Comparison of ENCODE assay signal across 8 mouse cellular contexts in the genomic region with DNA sequence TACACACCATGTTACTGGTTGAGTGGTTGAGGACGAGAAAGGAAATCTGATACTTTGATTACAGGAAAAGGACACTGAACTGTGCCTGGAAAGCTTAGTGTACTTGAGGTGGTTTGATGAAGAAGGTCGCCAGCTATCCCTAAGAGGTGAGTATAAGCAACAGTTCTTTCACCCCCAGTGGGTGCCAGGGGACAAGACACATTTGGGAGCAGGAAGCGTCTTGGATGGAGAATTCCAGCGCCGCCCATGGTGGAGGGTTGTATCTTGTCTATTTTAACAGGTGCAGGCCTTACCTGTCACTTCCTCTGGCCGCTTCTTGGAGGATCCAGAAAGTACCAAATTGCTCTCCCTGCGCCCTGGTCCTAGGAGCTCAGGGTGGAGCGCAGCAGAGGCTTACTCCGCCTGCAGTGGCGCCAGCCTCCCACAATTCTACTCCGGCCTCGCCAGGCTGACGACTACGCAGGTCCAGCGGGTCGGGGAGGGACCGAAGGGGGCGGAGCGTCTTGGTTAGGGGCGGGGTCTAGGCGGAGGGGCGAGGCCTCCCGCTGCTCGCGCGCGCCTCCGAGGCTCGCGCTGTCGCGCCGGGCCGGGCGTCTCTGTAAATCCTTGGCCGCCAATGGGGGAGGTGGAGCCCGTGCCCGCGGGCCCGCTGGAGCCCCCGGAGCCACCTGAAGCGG. TPM values are rescaled to one million over a fixed set of nuclear protein-coding genes. Genes with fewer than 3 reads are reported as not detected.
DNase-seq lines count a peak whose midpoint lies in the region; ATAC-seq and TF ChIP-seq lines count a peak whose summit lies in the region.

A gene (plus strand): TSS at position 540 of the 677 bp plus-strand sequence.

- no peaks in the 10 kb centered on the region for H3K9me3 ChIP-seq in heart, embryonic 10.5 days
- no peaks in the 10 kb centered on the region for H3K9me3 ChIP-seq in kidney, embryonic 15.5 days (replicated peaks)

- H3K9ac ChIP-seq in kidney, embryonic 15.5 days: peak within 1 kb of the TSS; percentile 90

- ATAC-seq in kidney, embryonic 15.5 days (replicated peaks; ENCODE audit: low FRiP score): peak; percentile 99
- ATAC-seq in monocyte, adult 5-6 weeks (replicated peaks; ENCODE audit: insufficient number of reproducible peaks, low FRiP score, low TSS enrichment, poor library complexity, severe bottlenecking): peak; percentile 96

- H3K4me3 ChIP-seq in bone marrow macrophage, adult 2 months (ENCODE audit: insufficient read depth, low read length): peak within 1 kb of the TSS; percentile 87
- peak within 1 kb of the TSS; percentile 91 for H3K4me3 ChIP-seq in embryonic fibroblast, embryonic 13.5 days (ENCODE audit: insufficient read depth, low read length)
- peak within 1 kb of the TSS; percentile 98 for H3K4me3 ChIP-seq in heart, embryonic 10.5 days
- H3K4me3 ChIP-seq in kidney, embryonic 15.5 days (replicated peaks): peak within 1 kb of the TSS; percentile 92

- no peak for TF ChIP-seq CTCF in bone marrow macrophage, adult 2 months (IDR thresholded peaks at IDR 0.05; ENCODE audit: low read depth, low read length)
- TF ChIP-seq CTCF in embryonic fibroblast, embryonic 13.5 days (IDR thresholded peaks at IDR 0.05; ENCODE audit: borderline replicate concordance, insufficient read depth, low read length): 0 out of 2 replicates have a peak, but pooled peaks have one; percentile 10

- WGBS in heart, embryonic 10.5 days: under 1% methylated on average over 40 of the region's 42 CpGs
- WGBS in kidney, embryonic 15.5 days: under 1% methylated on average over 42 of the region's 42 CpGs

- 0 out of 2 replicates have a peak within 1 kb of the TSS, but pooled peaks have one; percentile 3 for H3K27ac ChIP-seq in bone marrow macrophage, adult 2 months (ENCODE audit: insufficient read depth, low read depth, low read length)
- peak within 1 kb of the TSS; percentile 44 for H3K27ac ChIP-seq in embryonic fibroblast, embryonic 13.5 days (ENCODE audit: insufficient read depth, low read length)
- H3K27ac ChIP-seq in heart, embryonic 10.5 days: peak within 1 kb of the TSS; percentile 96
- peak within 1 kb of the TSS; percentile 95 for H3K27ac ChIP-seq in kidney, embryonic 15.5 days

- 0 out of 2 replicates have a peak, but pooled peaks cover 5% of the 10 kb centered on the region for H3K36me3 ChIP-seq in heart, embryonic 10.5 days
- H3K36me3 ChIP-seq in kidney, embryonic 15.5 days: peaks cover 14% of the 10 kb centered on the region

- TF ChIP-seq POLR2A in bone marrow macrophage, adult 2 months (IDR thresholded peaks at IDR 0.05; ENCODE audit: borderline replicate concordance, low read depth, low read length): no peak
- TF ChIP-seq POLR2A in embryonic fibroblast, embryonic 13.5 days (IDR thresholded peaks at IDR 0.05; ENCODE audit: low read depth, low read length): peak; percentile 61

- peaks cover 22% of the 10 kb centered on the region for H3K4me1 ChIP-seq in bone marrow macrophage, adult 2 months (ENCODE audit: control insufficient read depth, insufficient read depth, low read length)
- H3K4me1 ChIP-seq in embryonic fibroblast, embryonic 13.5 days (ENCODE audit: control insufficient read depth, insufficient read depth, low read length): no peaks in the 10 kb centered on the region
- peaks cover 9% of the 10 kb centered on the region for H3K4me1 ChIP-seq in heart, embryonic 10.5 days
- H3K4me1 ChIP-seq in kidney, embryonic 15.5 days: peaks cover 20% of the 10 kb centered on the region; the same call in 1 of the 2 replicates

- DNase-seq in A20 (ENCODE audit: low read depth, low spot score): peak; percentile 97
- DNase-seq in heart, embryonic 10.5 days (ENCODE audit: low spot score): peak; percentile 97
- DNase-seq in liver: peak; percentile 99
- peak; percentile 99 to 100 for DNase-seq in spleen, postnatal 4 days (ENCODE audit: low spot score in 2 of 2)

- no peaks in the 10 kb centered on the region for H3K27me3 ChIP-seq in heart, embryonic 10.5 days (ENCODE audit: insufficient read depth, poor library complexity, severe bottlenecking)
- no peaks in the 10 kb centered on the region for H3K27me3 ChIP-seq in kidney, embryonic 15.5 days

- peak within 1 kb of the TSS; percentile 93 for H3K4me2 ChIP-seq in kidney, embryonic 15.5 days

RNA-seq across cellular contexts. Expression of the gene that starts here (rescaled TPM):
- polyA plus RNA-seq in bone marrow macrophage, adult 2 months (2012; ENCODE audit: insufficient read depth, insufficient read length, missing spikeins): 2.8 and 4.0 TPM in 2 replicates
- 7.5 and 8.8 TPM in 2 replicates for polyA plus RNA-seq in embryonic fibroblast, embryonic 13.5 days (2011; ENCODE audit: insufficient read length, low read depth, missing spikeins)
- polyA plus RNA-seq in heart, embryonic 10.5 days (2016; fragmentation: Nextera tagmentation; extraction: Ambion mirVana): 1.6 and 2.2 TPM in 2 replicates
- polyA plus RNA-seq in kidney, embryonic 15.5 days (2015; fragmentation: Nextera tagmentation; extraction: Ambion mirVana): 2.4 and 3.5 TPM in 2 replicates
- total RNA-seq in monocyte, adult 5-6 weeks (2017): 7.3 to 11.4 TPM (median 9.1 TPM) in 3 replicates

Comparison
In these comparisons a context has a peak if more than half of its experiments do, and no peak if none do; other contexts are left out.
1. Peak in every context shown above with its lines: DNase-seq, ATAC-seq, H3K4me3 ChIP-seq and H3K27ac ChIP-seq.
2. H3K27ac ChIP-seq: peak in every context shown above with its lines; median percentile 96 in heart, embryonic 10.5 days; 95 in kidney, embryonic 15.5 days; 44 in embryonic fibroblast, embryonic 13.5 days; 3 in bone marrow macrophage, adult 2 months.